Mouse (Mus musculus) gastrocnemius, postnatal 4 days (tissue): ENCODE data around the gene Tcfl5. TPM values are rescaled to one million over a fixed set of nuclear protein-coding genes. Genes with fewer than 3 reads are reported as not detected.
A peak's percentile ranks its signal among the peaks of the same experiment; 100 is the strongest.

Experiments used
- DNase-seq, 2 experiments: peaks; one replicate each; pipeline ENCODE4 v3.0.0; 2021 to 2022; ENCODE audit warnings: low spot score in 2 of 2, mixed read lengths in 2 of 2
- long read RNA-seq, 2 experiments: library from polyadenylated mRNA; stranded (forward); transcript quantifications; one replicate each; pipeline ENCODE4 v2.0.0; 2021
- total RNA-seq, 2 experiments: library from RNA; stranded (reverse); gene quantifications; 2 replicates each; pipeline ENCODE4 v1.2.3; 2021

Tcfl5 gene
- 1 to 10 TPM in 1 of 2 experiments, under 1 TPM in 1; 0.93 to 1.3 TPM for total RNA-seq
- long read RNA-seq, experiment 1, partial matches to known transcripts: 0 of 3 reads
- long read RNA-seq, experiment 1, other reads (novel, unspliced or antisense): 3 of 3 reads
- long read RNA-seq, experiment 2: 0 reads

- no peak for DNase-seq
These were observed at the start of gene Tcfl5 for GRCm38 (mm10) chr2:180642555-180643260. Gene Tcfl5, minus strand, starts transcription at chr2:180642708.

- DNase-seq: no peak
These were observed 47.3 kb upstream of the Tcfl5 start for GRCm38 (mm10) chr2:180689841-180690240.

- no peak for DNase-seq
These were observed 41.5 kb upstream of the Tcfl5 start for GRCm38 (mm10) chr2:180684031-180684430.

GRCm38 (mm10) chr2:180683524-180683923, 41.0 kb upstream of the Tcfl5 start:
- no peak for DNase-seq

GRCm38 (mm10) chr2:180681225-180681624, 38.7 kb upstream of the Tcfl5 start:
- no peak for DNase-seq

- DNase-seq: peak in 1 of 2 experiments; percentile 47
These were observed 36.2 kb upstream of the Tcfl5 start for GRCm38 (mm10) chr2:180678609-180679140.

- no peak for DNase-seq
These were observed 34.2 kb upstream of the Tcfl5 start for GRCm38 (mm10) chr2:180676706-180677105.

GRCm38 (mm10) chr2:180662008-180662407, 19.5 kb upstream of the Tcfl5 start:
- DNase-seq: no peak

- no peak for DNase-seq
These were observed 18.0 kb upstream of the Tcfl5 start for GRCm38 (mm10) chr2:180660521-180660920.

- no peak for DNase-seq
These were observed 17.0 kb upstream of the Tcfl5 start for GRCm38 (mm10) chr2:180659353-180660150.

GRCm38 (mm10) chr2:180658381-180658780, 15.9 kb upstream of the Tcfl5 start:
- DNase-seq: no peak

GRCm38 (mm10) chr2:180657394-180658013, 15.0 kb upstream of the Tcfl5 start:
- DNase-seq: peak; percentile 53 to 70

- no peak for DNase-seq
These were observed 12.6 kb upstream of the Tcfl5 start for GRCm38 (mm10) chr2:180655150-180655549.

- no peak for DNase-seq
These were observed 12.2 kb upstream of the Tcfl5 start for GRCm38 (mm10) chr2:180654666-180655065.

- DNase-seq: no peak
These were observed 4.3 kb upstream of the Tcfl5 start for GRCm38 (mm10) chr2:180646841-180647240.

GRCm38 (mm10) chr2:180643626-180644025, 1.1 kb upstream of the Tcfl5 start:
- no peak for DNase-seq

GRCm38 (mm10) chr2:180641576-180642554, 643 bp downstream of the Tcfl5 start:
- no peak for DNase-seq

- no peak for DNase-seq
These were observed 30.6 kb downstream of the Tcfl5 start for GRCm38 (mm10) chr2:180611882-180612281.

- DNase-seq: no peak
These were observed 32.2 kb downstream of the Tcfl5 start for GRCm38 (mm10) chr2:180610283-180610682.

- DNase-seq: no peak
These were observed 37.7 kb downstream of the Tcfl5 start for GRCm38 (mm10) chr2:180604781-180605180.
